Mouse (Mus musculus) heart, adult 2 months (tissue): Measurements from ENCODE around the gene Nol7.

Experiments
- CTCF ChIP-seq: fragments of 200-600 bp; IDR thresholded peaks from 2 replicates; pipeline ENCODE4 v1.8.1; 2022; ENCODE audit warnings: antibody characterized with exemption, mild to moderate bottlenecking, moderate library complexity
- POLR2A ChIP-seq: fragments of 200-500 bp; IDR thresholded peaks from 2 replicates; pipeline ENCODE4 v1.6.1; 2011; ENCODE audit warnings: mild to moderate bottlenecking, low read depth, low read length, control low read depth; ENCODE audit not compliant: insufficient read depth

- TF ChIP-seq CTCF (no peak), POLR2A (no peak)
Observed at GRCm38 (mm10) chr13:43443706-43444105, 45.5 kb downstream of the Nol7 start.
